Mouse (Mus musculus) bone marrow, adult 2 months (tissue): ENCODE results near the gene Zdhhc6.

Experiments
- CTCF ChIP-seq: fragments of 200-500 bp; IDR thresholded peaks from 2 replicates; pipeline ENCODE4 v1.5.1; 2011; ENCODE audit warnings: low read length, control low read depth; ENCODE audit not compliant: control insufficient read depth, insufficient read depth
- POLR2A ChIP-seq: fragments of 200-500 bp; IDR thresholded peaks from 2 replicates; pipeline ENCODE4 v1.6.1; 2011; ENCODE audit warnings: low read depth, mild to moderate bottlenecking, control low read depth, low read length, borderline replicate concordance; ENCODE audit not compliant: control insufficient read depth

GRCm38 (mm10) chr19:55342423-55342822, 26.6 kb upstream of the Zdhhc6 start:
- TF ChIP-seq CTCF (no peak), POLR2A (no peak)
